Mouse (Mus musculus) forelimb bud, embryonic 11.5 days (tissue): ENCODE results near the gene Tbx6.

Experiments
- DNase-seq: peaks from one replicate; pipeline ENCODE4 v3.0.0-alpha.2; 2012; ENCODE audit warnings: low read depth, low spot score

The Tbx6 gene

DNA sequence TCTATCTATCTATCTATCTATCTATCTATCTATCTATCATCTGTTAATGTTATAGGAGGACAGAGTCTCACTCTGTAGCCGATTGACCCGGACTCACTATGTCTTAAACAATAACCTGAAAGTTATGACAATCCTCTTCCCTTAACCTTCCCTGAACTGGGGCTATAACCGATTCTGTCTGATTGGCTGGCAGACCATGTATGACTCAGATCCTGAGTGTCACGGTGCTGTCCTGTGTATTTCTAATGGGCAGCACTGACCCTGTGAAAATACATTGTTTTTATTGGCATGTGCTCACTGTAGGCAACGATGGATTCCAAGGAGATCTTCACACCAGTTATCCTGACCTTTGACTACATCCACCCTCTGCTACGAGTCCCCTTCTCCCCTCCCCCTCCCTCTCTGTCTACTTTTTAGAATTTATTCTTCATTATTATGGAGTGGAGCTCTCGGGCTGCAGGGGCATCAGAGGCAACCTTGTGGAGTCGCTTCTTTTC, 34.5 kb downstream of the Tbx6 start:
- DNase-seq = no peak

- DNase-seq = no peak
These were observed 35.2 kb downstream of the Tbx6 start for GRCm38 (mm10) chr7:126816494-126816893.

GRCm38 (mm10) chr7:126817595-126817994, 36.3 kb downstream of the Tbx6 start:
- DNase-seq = no peak

- no peak for DNase-seq
These were observed 37.5 kb downstream of the Tbx6 start for GRCm38 (mm10) chr7:126818818-126819217.

GRCm38 (mm10) chr7:126821835-126822511, 40.7 kb downstream of the Tbx6 start:
- peak; percentile 77 for DNase-seq

GRCm38 (mm10) chr7:126822741-126823140, 41.5 kb downstream of the Tbx6 start:
- DNase-seq = no peak

DNA sequence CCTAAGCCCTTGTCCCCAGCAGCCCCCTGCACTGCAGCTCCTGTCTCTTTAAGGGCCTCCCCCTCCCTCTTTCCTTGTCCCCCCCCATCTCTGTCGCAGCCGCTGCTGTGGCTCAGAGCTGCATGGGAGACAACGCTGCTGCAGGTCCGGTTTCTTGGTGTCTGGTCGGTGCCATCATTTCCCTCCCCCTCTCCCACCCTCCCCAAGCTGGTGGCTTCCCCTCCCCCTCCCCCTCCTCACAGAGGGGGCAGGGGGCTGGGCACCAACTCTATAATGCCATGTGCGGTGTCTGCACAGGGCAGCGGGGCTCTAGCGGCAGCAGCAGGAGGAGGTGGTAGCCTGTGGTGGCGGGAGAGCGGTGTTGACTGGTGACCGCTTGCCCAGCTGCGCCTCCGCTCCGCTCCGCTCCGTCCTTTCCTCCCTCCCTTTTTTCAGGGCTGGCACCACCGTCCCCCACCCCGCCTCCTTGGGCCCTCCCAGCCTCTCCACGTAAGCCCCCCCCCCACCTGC, 42.0 kb downstream of the Tbx6 start:
- no peak for DNase-seq

DNA sequence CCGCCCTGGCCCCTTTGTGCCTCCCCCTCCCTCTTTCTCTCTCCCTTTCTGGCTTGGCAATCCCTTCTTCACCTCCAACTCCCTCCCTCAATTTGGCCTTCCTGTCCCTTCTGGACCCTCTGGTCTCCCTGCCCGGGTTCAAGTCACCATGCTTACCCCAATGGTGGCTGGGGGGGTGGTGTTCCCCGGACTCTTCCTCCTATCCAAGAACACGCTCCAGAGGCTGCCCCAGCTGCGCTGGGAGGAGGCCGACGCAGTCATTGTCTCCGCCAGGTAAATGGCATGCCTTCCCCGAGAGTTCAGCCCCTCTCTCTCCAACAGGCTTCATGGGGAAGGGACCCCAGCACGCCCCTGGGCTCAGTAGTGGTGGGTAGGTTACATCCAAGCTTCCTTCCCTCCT, 42.7 kb downstream of the Tbx6 start:
- no peak for DNase-seq

DNA sequence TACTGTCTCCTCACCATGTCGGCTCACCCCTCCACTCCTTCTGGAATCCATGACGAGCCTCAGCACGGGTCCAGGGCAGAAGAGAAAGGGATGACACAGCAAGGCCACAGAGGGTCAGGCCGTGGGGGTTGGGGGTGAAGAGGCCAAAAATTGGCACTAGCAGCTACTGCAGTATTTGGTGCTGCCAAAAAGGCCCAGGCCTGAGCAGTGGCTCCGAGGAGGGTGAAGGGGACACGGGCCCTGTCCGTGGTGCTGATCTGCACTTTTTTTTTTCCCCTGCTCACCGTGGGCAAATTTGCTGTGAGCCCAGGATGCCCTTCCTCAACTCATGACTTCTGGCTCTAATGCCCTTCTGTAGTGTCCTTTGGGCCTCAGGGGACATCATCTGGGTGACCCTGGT, 44.1 kb downstream of the Tbx6 start:
- peak; percentile 44 for DNase-seq

DNA sequence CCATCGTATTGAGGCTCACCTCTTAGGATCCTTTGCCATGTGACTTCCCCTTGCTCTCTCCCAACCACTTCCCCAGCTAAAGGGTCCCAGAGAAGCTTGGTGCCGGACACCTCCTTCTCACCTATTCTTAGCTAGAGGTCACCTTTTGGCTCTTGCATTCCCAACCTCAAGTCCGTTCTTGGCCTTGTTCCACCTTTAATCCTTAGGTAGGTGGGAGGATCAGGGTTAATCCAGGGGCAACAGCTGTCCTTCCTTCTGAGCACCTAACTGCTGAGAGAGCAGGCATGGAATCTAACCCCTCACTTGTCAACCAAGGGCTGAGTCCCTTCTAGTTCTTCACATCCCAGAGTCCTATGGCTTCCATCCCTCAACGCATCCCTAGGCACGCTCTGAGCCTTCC, 44.7 kb downstream of the Tbx6 start:
- DNase-seq = no peak

- DNase-seq = no peak
These were observed 50.3 kb downstream of the Tbx6 start, which contains the start of gene 4930451I11Rik for GRCm38 (mm10) chr7:126831539-126831938. 4930451I11Rik (minus strand) TSS chr7:126831639.

GRCm38 (mm10) chr7:126832036-126832598, 50.8 kb downstream of the Tbx6 start:
- peak; percentile 74 for DNase-seq

GRCm38 (mm10) chr7:126833294-126833693, 52.0 kb downstream of the Tbx6 start:
- DNase-seq = no peak
